In the genomic region with DNA sequence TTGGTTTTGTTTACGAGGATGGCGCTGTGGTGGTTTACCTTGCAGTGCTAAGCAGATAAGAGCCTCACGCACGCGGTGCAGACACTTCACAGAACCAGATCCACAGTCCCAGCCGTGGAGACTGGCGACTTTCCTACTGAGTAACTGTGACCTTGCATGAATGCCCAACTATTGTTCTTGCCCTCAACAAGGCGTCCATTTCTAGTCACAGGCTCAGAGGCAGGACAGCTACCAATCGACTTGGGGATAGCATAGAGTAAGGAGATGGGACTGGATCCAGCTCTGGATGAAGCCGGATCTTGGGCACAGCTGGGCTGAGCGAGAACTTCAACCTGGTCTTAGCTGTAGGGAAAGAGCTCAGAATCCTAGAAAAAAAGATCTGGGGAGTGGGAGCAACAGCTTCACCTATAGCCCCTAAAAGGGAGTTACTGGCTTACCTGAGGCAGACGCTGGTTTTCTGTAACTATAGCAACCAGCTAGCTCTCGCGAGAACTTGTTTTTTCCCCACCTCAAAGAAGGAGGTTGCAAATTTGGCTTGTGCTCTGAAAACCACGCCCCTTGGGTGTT, we compare ENCODE assay signal across 8 mouse cellular contexts. TPM values are rescaled to one million over a fixed set of nuclear protein-coding genes. Genes with fewer than 3 reads are reported as not detected.
A peak's percentile ranks its signal among the peaks of the same experiment; 100 is the strongest.
DNase-seq lines count a peak whose midpoint lies in the region; ATAC-seq and TF ChIP-seq lines count a peak whose summit lies in the region.

A gene (minus strand): TSS at position 462 of the 567 bp plus-strand sequence.

- no peaks in the 10 kb centered on the region for H3K9me3 ChIP-seq in embryonic facial prominence, embryonic 12.5 days
- no peaks in the 10 kb centered on the region for H3K9me3 ChIP-seq in heart, embryonic 10.5 days
- no peaks in the 10 kb centered on the region for H3K9me3 ChIP-seq in kidney, embryonic 14.5 days (ENCODE audit: control insufficient read depth, low read length)
- no peaks in the 10 kb centered on the region for H3K9me3 ChIP-seq in stomach, embryonic 15.5 days

- H3K79me2 ChIP-seq in liver, adult 2 months (ENCODE audit: control insufficient read depth, insufficient read depth, low read length) = no peaks in the 10 kb centered on the region

- no peak within 1 kb of the TSS for H3K27ac ChIP-seq in embryonic facial prominence, embryonic 12.5 days
- H3K27ac ChIP-seq in heart, embryonic 10.5 days = peak within 1 kb of the TSS; percentile 49; the same call in 1 of the 2 replicates
- H3K27ac ChIP-seq in kidney, embryonic 14.5 days (ENCODE audit: low read depth, low read length) = no peak within 1 kb of the TSS
- H3K27ac ChIP-seq in liver, adult 2 months (replicated peaks; ENCODE audit: insufficient read depth, low read depth, low read length) = no peak within 1 kb of the TSS
- no peak within 1 kb of the TSS for H3K27ac ChIP-seq in stomach, embryonic 15.5 days

- no peaks in the 10 kb centered on the region for H3K27me3 ChIP-seq in embryonic facial prominence, embryonic 12.5 days
- H3K27me3 ChIP-seq in heart, embryonic 10.5 days (ENCODE audit: insufficient read depth, poor library complexity, severe bottlenecking) = no peaks in the 10 kb centered on the region
- H3K27me3 ChIP-seq in kidney, embryonic 14.5 days (ENCODE audit: control insufficient read depth, insufficient read depth, low read length) = no peaks in the 10 kb centered on the region
- H3K27me3 ChIP-seq in liver, adult 2 months (ENCODE audit: control insufficient read depth, insufficient read depth, low read length) = no peaks in the 10 kb centered on the region
- no peaks in the 10 kb centered on the region for H3K27me3 ChIP-seq in stomach, embryonic 15.5 days (replicated peaks)

- TF ChIP-seq POLR2A in liver, adult 2 months (IDR thresholded peaks at IDR 0.05; ENCODE audit: extremely low read depth, insufficient read depth, low read length) = no peak

- no peak for TF ChIP-seq CTCF in liver, adult 2 months (IDR thresholded peaks at IDR 0.05; ENCODE audit: low read depth, low read length)

- peak; percentile 72; the same call in 1 of the 2 replicates for ATAC-seq in embryonic facial prominence, embryonic 12.5 days (ENCODE audit: insufficient number of reproducible peaks, insufficient read depth, low FRiP score, low TSS enrichment)
- peak; percentile 77; the same call in 1 of the 2 replicates for ATAC-seq in kidney, embryonic 14.5 days (ENCODE audit: low FRiP score, low TSS enrichment)
- peak; percentile 47; the same call in 1 of the 2 replicates for ATAC-seq in stomach, embryonic 15.5 days (ENCODE audit: insufficient read depth, low FRiP score, low read depth)

- peaks cover 12% of the 10 kb centered on the region for H3K36me3 ChIP-seq in embryonic facial prominence, embryonic 12.5 days
- peaks cover 15% of the 10 kb centered on the region for H3K36me3 ChIP-seq in heart, embryonic 10.5 days
- H3K36me3 ChIP-seq in kidney, embryonic 14.5 days (ENCODE audit: control insufficient read depth, insufficient read depth, low read length) = peaks cover 13% of the 10 kb centered on the region; the same call in 1 of the 2 replicates
- peaks cover 13% of the 10 kb centered on the region for H3K36me3 ChIP-seq in liver, adult 2 months (ENCODE audit: control insufficient read depth, insufficient read depth, low read length)
- H3K36me3 ChIP-seq in stomach, embryonic 15.5 days = peaks cover 15% of the 10 kb centered on the region

- H3K4me3 ChIP-seq in embryonic facial prominence, embryonic 12.5 days = peak within 1 kb of the TSS; percentile 37
- H3K4me3 ChIP-seq in heart, embryonic 10.5 days = peak within 1 kb of the TSS; percentile 57
- peak within 1 kb of the TSS; percentile 40 for H3K4me3 ChIP-seq in kidney, embryonic 14.5 days (ENCODE audit: low read length)
- peak within 1 kb of the TSS; percentile 45 for H3K4me3 ChIP-seq in liver, adult 2 months (ENCODE audit: insufficient read depth, low read depth, low read length)
- peak within 1 kb of the TSS; percentile 43 for H3K4me3 ChIP-seq in stomach, embryonic 15.5 days (replicated peaks)

- 0 out of 2 replicates have a peak, but pooled peaks cover 5% of the 10 kb centered on the region for H3K4me1 ChIP-seq in embryonic facial prominence, embryonic 12.5 days
- H3K4me1 ChIP-seq in heart, embryonic 10.5 days = peaks cover 7% of the 10 kb centered on the region; the same call in 1 of the 2 replicates
- no peaks in the 10 kb centered on the region for H3K4me1 ChIP-seq in kidney, embryonic 14.5 days (ENCODE audit: control insufficient read depth, insufficient read depth, low read length)
- no peaks in the 10 kb centered on the region for H3K4me1 ChIP-seq in liver, adult 2 months (ENCODE audit: control insufficient read depth, insufficient read depth, low read length)
- no peaks in the 10 kb centered on the region for H3K4me1 ChIP-seq in stomach, embryonic 15.5 days

- peak within 1 kb of the TSS; percentile 64 for H3K4me2 ChIP-seq in embryonic facial prominence, embryonic 12.5 days (replicated peaks)
- H3K4me2 ChIP-seq in kidney, embryonic 14.5 days (replicated peaks; ENCODE audit: low read depth, low read length) = peak within 1 kb of the TSS; percentile 78
- peak within 1 kb of the TSS; percentile 59 for H3K4me2 ChIP-seq in stomach, embryonic 15.5 days

- DNase-seq in gastrocnemius, adult 18-20 months (ENCODE audit: low spot score) = peak; percentile 58
- DNase-seq in gastrocnemius, postnatal 36 days = no peak
- peak; percentile 83 for DNase-seq in heart, embryonic 10.5 days (ENCODE audit: low spot score)
- peak; percentile 85 for DNase-seq in liver, adult 2 months (ENCODE audit: extremely low read depth, low read depth, low spot score)
- peak; percentile 75 for DNase-seq in naive thymus-derived CD4-positive, alpha-beta T cell, adult 2 months (ENCODE audit: low read depth)

- no peak within 1 kb of the TSS; the same call in 1 of the 2 replicates for H3K9ac ChIP-seq in embryonic facial prominence, embryonic 12.5 days
- H3K9ac ChIP-seq in kidney, embryonic 14.5 days (ENCODE audit: low read depth, low read length) = peak within 1 kb of the TSS; percentile 50; the same call in 1 of the 2 replicates
- H3K9ac ChIP-seq in liver, adult 2 months (ENCODE audit: low read depth, low read length) = peak within 1 kb of the TSS; percentile 33
- H3K9ac ChIP-seq in stomach, embryonic 15.5 days = no peak within 1 kb of the TSS

- WGBS in embryonic facial prominence, embryonic 12.5 days = 3% methylated on average over 15 of the region's 15 CpGs
- 2% methylated on average over 15 of the region's 15 CpGs for WGBS in heart, embryonic 10.5 days
- 3% methylated on average over 15 of the region's 15 CpGs for WGBS in kidney, embryonic 14.5 days
- 1% methylated on average over 15 of the region's 15 CpGs for WGBS in liver, adult 2 months
- 3% methylated on average over 15 of the region's 15 CpGs for WGBS in stomach, embryonic 15.5 days

- intact Hi-C loops in gastrocnemius, postnatal 36 days (cut with DNase I) = no loop called here

RNA-seq across cellular contexts. Expression of the gene that starts here (rescaled TPM):
- total RNA-seq in gastrocnemius, adult 18-20 months (2021) = under 1 TPM; 0.14 to 0.19 TPM
- under 1 TPM; 0.08 to 0.22 TPM for total RNA-seq in gastrocnemius, postnatal 36 days (2021)
- 0.18 and 0.67 TPM in 2 replicates for polyA plus RNA-seq in embryonic facial prominence, embryonic 12.5 days (2016; fragmentation: Nextera tagmentation; extraction: Ambion mirVana)
- 0.15 and 0.39 TPM in 2 replicates for polyA plus RNA-seq in heart, embryonic 10.5 days (2016; fragmentation: Nextera tagmentation; extraction: Ambion mirVana)
- polyA plus RNA-seq in kidney, embryonic 14.5 days (2014; fragmentation: Nextera tagmentation; extraction: Ambion mirVana) = 0.39 and 0.72 TPM in 2 replicates
- total RNA-seq in liver, adult 2 months (2014; rRNA removed) = under 0.01 TPM in 1 of 2 replicates, not detected in the other
- not detected in 2 replicates for polyA plus RNA-seq in liver, adult 2 months (2012; rRNA removed)
- 0.27 and 0.63 TPM in 2 replicates for polyA plus RNA-seq in stomach, embryonic 15.5 days (2015; fragmentation: Nextera tagmentation; extraction: Ambion mirVana)

Comparison
In these comparisons a context has a peak if more than half of its experiments do, and no peak if none do; other contexts are left out.
1. Peak in DNase-seq in gastrocnemius, adult 18-20 months; RNA of the gene not detected or under 1 TPM.
2. Peak in ATAC-seq, H3K4me3 ChIP-seq and H3K4me2 ChIP-seq in embryonic facial prominence, embryonic 12.5 days; RNA of the gene not detected or under 1 TPM.
3. Peak in DNase-seq, H3K4me3 ChIP-seq and H3K27ac ChIP-seq in heart, embryonic 10.5 days; RNA of the gene not detected or under 1 TPM.
4. Peak in ATAC-seq, H3K4me3 ChIP-seq, H3K9ac ChIP-seq and H3K4me2 ChIP-seq in kidney, embryonic 14.5 days; RNA of the gene not detected or under 1 TPM.
5. Peak in DNase-seq, H3K4me3 ChIP-seq and H3K9ac ChIP-seq in liver, adult 2 months; RNA of the gene not detected or under 1 TPM.
6. Peak in ATAC-seq, H3K4me3 ChIP-seq and H3K4me2 ChIP-seq in stomach, embryonic 15.5 days; RNA of the gene not detected or under 1 TPM.